In genomic region chr6:51012086-51012830, GRCm38 (mm10) we compare ENCODE assay signal across 10 mouse cellular contexts.
DNase-seq lines count a peak whose midpoint lies in the region; ATAC-seq and TF ChIP-seq lines count a peak whose summit lies in the region.
"Had no signal": no experiment of that assay in that cellular context is flagged by ENCODE, and none has a peak within 500 bp of the region (broad histone marks: within the 10 kb centered on the region; RNA-seq: fewer than 3 reads in every experiment).

No protein-coding gene starts in this region.

- H3K9ac ChIP-seq in kidney, embryonic 15.5 days, result no peak overlapping the region
- H3K9ac ChIP-seq: liver, embryonic 13.5 days; stomach, embryonic 15.5 days had no signal

- H3K4me2 ChIP-seq in kidney, embryonic 15.5 days, result 0 out of 2 replicates have a peak overlapping the region, but pooled peaks have one; percentile 9
- H3K4me2 ChIP-seq: liver, embryonic 13.5 days; stomach, embryonic 15.5 days had no signal

- no peaks in the 10 kb centered on the region for H3K36me3 ChIP-seq in megakaryocyte, embryonic 14.5 days (replicated peaks; ENCODE audit: low read length)
- no peaks in the 10 kb centered on the region for H3K36me3 ChIP-seq in kidney, embryonic 15.5 days
- no peaks in the 10 kb centered on the region for H3K36me3 ChIP-seq in small intestine, adult 2 months (ENCODE audit: control insufficient read depth, insufficient read depth, low read length)
- H3K36me3 ChIP-seq: liver, embryonic 13.5 days; stomach, embryonic 15.5 days had no signal

- H3K27ac ChIP-seq in kidney, embryonic 15.5 days, result peak overlapping the region; percentile 41
- H3K27ac ChIP-seq in small intestine, adult 2 months (ENCODE audit: insufficient read depth, low read depth, low read length), result 0 out of 2 replicates have a peak overlapping the region, but pooled peaks have one; percentile 43
- H3K27ac ChIP-seq: liver, embryonic 13.5 days; stomach, embryonic 15.5 days had no signal

- TF ChIP-seq CTCF in small intestine, adult 2 months (IDR thresholded peaks at IDR 0.05; ENCODE audit: extremely low read depth, insufficient read length, insufficient replicate concordance, low read depth, low read length), result no peak

- 54% methylated on average over 15 of the region's 15 CpGs for WGBS in kidney, embryonic 15.5 days
- 62% methylated on average over 15 of the region's 15 CpGs for WGBS in small intestine, adult 2 months

- H3K4me1 ChIP-seq in megakaryocyte, embryonic 14.5 days, result no peaks in the 10 kb centered on the region
- H3K4me1 ChIP-seq in kidney, embryonic 15.5 days, result peaks cover 35% of the 10 kb centered on the region
- H3K4me1 ChIP-seq in small intestine, adult 2 months (ENCODE audit: control insufficient read depth, insufficient read depth, insufficient read length, low read length), result no peaks in the 10 kb centered on the region
- H3K4me1 ChIP-seq: liver, embryonic 13.5 days had no signal

- H3K27me3 ChIP-seq in megakaryocyte, embryonic 14.5 days (replicated peaks), result peaks cover 6% of the 10 kb centered on the region
- H3K27me3 ChIP-seq in kidney, embryonic 15.5 days, result no peaks in the 10 kb centered on the region
- H3K27me3 ChIP-seq in small intestine, adult 2 months (ENCODE audit: control insufficient read depth, insufficient read depth, low read length), result no peaks in the 10 kb centered on the region
- H3K27me3 ChIP-seq: liver, embryonic 13.5 days; stomach, embryonic 15.5 days had no signal

- peaks cover 3% of the 10 kb centered on the region; the same call in 1 of the 2 replicates for H3K9me3 ChIP-seq in megakaryocyte, embryonic 14.5 days
- H3K9me3 ChIP-seq in kidney, embryonic 15.5 days (replicated peaks), result no peaks in the 10 kb centered on the region
- H3K9me3 ChIP-seq: liver, embryonic 13.5 days; stomach, embryonic 15.5 days had no signal

- DNase-seq in adrenal gland, adult (ENCODE audit: inconsistent age in 2 of 2, low spot score in 1 of 2), result peak; percentile 9 to 32
- no peak for DNase-seq in adrenal gland, postnatal 4 days (ENCODE audit: low spot score in 2 of 2)
- DNase-seq in embryo, embryonic 10 days (ENCODE audit: low spot score), result no peak
- no peak for DNase-seq in frontal cortex, adult 2 months (ENCODE audit: extremely low spot score in 1 of 2, low spot score in 1 of 2)
- DNase-seq: liver, embryonic 13.5 days had no signal

- TF ChIP-seq POLR2A in small intestine, adult 2 months (IDR thresholded peaks at IDR 0.05; ENCODE audit: low read depth, low read length), result no peak

- peak overlapping the region; percentile 28 for H3K4me3 ChIP-seq in megakaryocyte, embryonic 14.5 days (replicated peaks)
- H3K4me3 ChIP-seq in kidney, embryonic 15.5 days (replicated peaks), result no peak overlapping the region
- H3K4me3 ChIP-seq in small intestine, adult 2 months (ENCODE audit: low read depth, low read length), result no peak overlapping the region
- H3K4me3 ChIP-seq: liver, embryonic 13.5 days; stomach, embryonic 15.5 days had no signal

- no peak for ATAC-seq in megakaryocyte, adult 5-6 weeks (ENCODE audit: poor library complexity, severe bottlenecking)
- 0 out of 2 replicates have a peak, but pooled peaks have one; percentile 54 for ATAC-seq in kidney, embryonic 15.5 days (replicated peaks; ENCODE audit: low FRiP score)

Comparison
In these comparisons a context has a peak if more than half of its experiments do, and no peak if none do; other contexts are left out.
1. DNase-seq: peak in adrenal gland, adult (2 of 2); none in adrenal gland, postnatal 4 days (0 of 2), embryo, embryonic 10 days (single experiment) and frontal cortex, adult 2 months (0 of 2).